Mouse (Mus musculus) hematopoietic stem cell, adult 5-6 weeks (primary cell): ENCODE data around the gene Baiap2l1. TPM values are rescaled to one million over a fixed set of nuclear protein-coding genes. Genes with fewer than 3 reads are reported as not detected.
"Not testable (repeated sequence)": the region's sequence is repeated elsewhere in the genome, so short reads cannot be mapped to it uniquely, and the experiment has no call there.

ENCODE experiments used
- ATAC-seq, 2 experiments: fragments of 125-278 bp in 1 of 2; replicated peaks in 1 of 2; 2 replicates each; pipeline ENCODE4 v1.8.0; 2016 to 2017; ENCODE audit warnings: inconsistent platforms in 2 of 2, mild to moderate bottlenecking in 2 of 2, moderate number of reproducible peaks in 2 of 2, low read depth in 1 of 2, moderate TSS enrichment in 1 of 2; ENCODE audit not compliant: low FRiP score in 2 of 2, poor library complexity in 2 of 2, severe bottlenecking in 2 of 2, insufficient read depth in 1 of 2, low TSS enrichment in 1 of 2
- total RNA-seq: library from RNA; stranded (forward); fragments of 172-1452, 232-1000 nt; gene quantifications from 2 replicates; pipeline ENCODE4 v1.2.3, GENCODE M21; 2017

The Baiap2l1 gene
- total RNA-seq, 1 experiment from 2014 or later = not detected

- ATAC-seq = 0 out of 4 replicates have a peak, but pooled peaks of 1 of the 2 experiments have one; percentile 2
Observed at GRCm38 (mm10) chr5:144357551-144357880, 396 bp downstream of the Baiap2l1 start.

- no peak for ATAC-seq
Observed at GRCm38 (mm10) chr5:144356776-144357455, 996 bp downstream of the Baiap2l1 start.

GRCm38 (mm10) chr5:144352250-144353047 lies 5.5 kb downstream of the Baiap2l1 start:
- no peak for ATAC-seq

- ATAC-seq = no peak
Observed at GRCm38 (mm10) chr5:144351185-144351584, 6.7 kb downstream of the Baiap2l1 start.

GRCm38 (mm10) chr5:144344592-144344991 lies 13.3 kb downstream of the Baiap2l1 start:
- peak in 1 of 2 experiments; percentile 12; a peak in 1 of 4 replicates for ATAC-seq

GRCm38 (mm10) chr5:144341085-144341484 lies 16.8 kb downstream of the Baiap2l1 start:
- no peak for ATAC-seq

GRCm38 (mm10) chr5:144338787-144339186 lies 19.1 kb downstream of the Baiap2l1 start:
- no peak for ATAC-seq

GRCm38 (mm10) chr5:144335357-144335756 lies 22.6 kb downstream of the Baiap2l1 start:
- ATAC-seq = not testable (repeated sequence)

GRCm38 (mm10) chr5:144334010-144334409 lies 23.9 kb downstream of the Baiap2l1 start:
- ATAC-seq = no peak

GRCm38 (mm10) chr5:144322717-144323116 lies 35.2 kb downstream of the Baiap2l1 start:
- ATAC-seq = no peak

- ATAC-seq = no peak
Observed at GRCm38 (mm10) chr5:144321681-144322080, 36.2 kb downstream of the Baiap2l1 start.

- ATAC-seq = no peak
Observed at GRCm38 (mm10) chr5:144318286-144318685, 39.6 kb downstream of the Baiap2l1 start.

- no peak for ATAC-seq
Observed at GRCm38 (mm10) chr5:144317426-144317825, 40.5 kb downstream of the Baiap2l1 start.

- ATAC-seq = no peak
Observed at GRCm38 (mm10) chr5:144316442-144316841, 41.5 kb downstream of the Baiap2l1 start.

- no peak for ATAC-seq
Observed at GRCm38 (mm10) chr5:144314731-144315494, 43.0 kb downstream of the Baiap2l1 start.

GRCm38 (mm10) chr5:144313335-144313734 lies 44.6 kb downstream of the Baiap2l1 start:
- ATAC-seq = peak; percentile 34 to 59; a peak in 3 of 4 replicates

GRCm38 (mm10) chr5:144312183-144312582 lies 45.7 kb downstream of the Baiap2l1 start:
- peak in 1 of 2 experiments; percentile 43; a peak in 2 of 4 replicates for ATAC-seq

- no peak for ATAC-seq
Observed at GRCm38 (mm10) chr5:144308929-144309328, 49.0 kb downstream of the Baiap2l1 start.
